Mouse (Mus musculus) heart, postnatal 0 days (tissue): ENCODE results near the gene Zfp952.

ENCODE experiments used
- CTCF ChIP-seq: IDR thresholded peaks from 2 replicates; pipeline ENCODE4 v1.5.1; 2016; ENCODE audit warnings: antibody characterized with exemption, control low read depth, low read depth
- EP300 ChIP-seq: IDR thresholded peaks from 2 replicates; pipeline ENCODE4 v1.6.1; 2016; ENCODE audit warnings: antibody characterized with exemption, low read depth

DNA sequence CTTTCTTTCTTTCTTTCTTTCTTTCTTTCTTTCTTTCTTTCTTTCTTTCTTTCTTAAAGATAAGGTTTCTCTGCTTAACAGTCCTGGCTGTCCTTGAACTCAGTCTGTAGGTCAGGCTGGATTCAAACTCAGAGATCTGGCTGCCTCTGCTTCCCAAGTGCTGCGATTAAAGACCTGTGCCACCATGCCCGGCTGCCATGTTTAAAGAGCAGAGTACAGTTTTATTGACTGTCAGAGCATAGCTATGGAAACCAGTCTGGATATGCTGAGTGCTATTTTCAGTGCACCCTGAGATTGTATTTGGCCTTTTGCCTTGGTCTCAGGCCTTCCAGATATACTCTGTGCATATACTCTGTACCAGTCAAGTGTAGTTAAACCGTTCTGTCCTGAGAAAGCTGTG lies 49.3 kb upstream of the Zfp952 start:
- TF ChIP-seq CTCF (no peak), EP300 (no peak)
